ENCODE assay signal across 16 mouse cellular contexts in the genomic region with DNA sequence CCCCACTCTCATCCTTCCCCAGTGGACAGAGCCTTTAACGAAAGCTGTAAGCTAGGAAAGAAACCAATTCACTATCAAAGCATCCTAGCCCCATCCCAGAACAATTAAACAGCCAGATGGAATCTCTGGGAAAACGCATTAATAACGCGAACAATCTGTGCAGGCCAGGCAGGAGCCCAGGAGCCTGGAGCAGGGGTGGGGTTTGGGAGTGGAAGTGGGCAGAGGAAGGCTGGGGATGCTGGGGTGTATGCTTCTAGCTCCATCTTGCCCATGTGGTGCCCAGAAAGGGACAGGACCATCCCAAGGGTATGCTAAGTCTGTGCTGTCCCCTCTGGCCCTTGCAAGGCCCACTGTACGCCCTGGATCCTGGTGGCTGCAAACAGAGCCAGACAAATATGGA. TPM values are rescaled to one million over a fixed set of nuclear protein-coding genes. Genes with fewer than 3 reads are reported as not detected.
DNase-seq lines count a peak whose midpoint lies in the region; ATAC-seq and TF ChIP-seq lines count a peak whose summit lies in the region.
"Had no signal": no experiment of that assay in that cellular context is flagged by ENCODE, and none has a peak within 500 bp of the region (broad histone marks: within the 10 kb centered on the region; RNA-seq: fewer than 3 reads in every experiment).

No protein-coding gene starts in this region.

- H3K4me2 ChIP-seq in limb, embryonic 13.5 days (replicated peaks) = no peak overlapping the region
- H3K4me2 ChIP-seq in intestine, embryonic 15.5 days (replicated peaks) = peak overlapping the region; percentile 9; the same call in 1 of the 2 replicates
- H3K4me2 ChIP-seq: hindbrain, embryonic 13.5 days; lung, embryonic 14.5 days; midbrain, embryonic 13.5 days had no signal

- 0 out of 2 replicates have a peak overlapping the region, but pooled peaks have one; percentile 2 for H3K9ac ChIP-seq in limb, embryonic 13.5 days
- no peak overlapping the region for H3K9ac ChIP-seq in intestine, embryonic 15.5 days
- H3K9ac ChIP-seq: hindbrain, embryonic 13.5 days; lung, embryonic 14.5 days; midbrain, embryonic 13.5 days had no signal

- no peak overlapping the region for H3K27ac ChIP-seq in limb, embryonic 13.5 days
- no peak overlapping the region for H3K27ac ChIP-seq in limb, embryonic 10.5 days
- H3K27ac ChIP-seq in intestine, embryonic 15.5 days = peak overlapping the region; percentile 49
- no peak overlapping the region for H3K27ac ChIP-seq in gastrocnemius, adult 2 months
- H3K27ac ChIP-seq: hindbrain, embryonic 13.5 days; kidney, postnatal 0 days; midbrain, embryonic 13.5 days had no signal

- no peak for DNase-seq in limb, embryonic 10.5 days (ENCODE audit: low spot score)
- DNase-seq in brain, embryonic 14.5 days (ENCODE audit: low read depth) = peak; percentile 43
- peak; percentile 24 to 27 for DNase-seq in layer of hippocampus, postnatal 25 days (ENCODE audit: extremely low spot score in 1 of 2, low spot score in 1 of 2)
- DNase-seq in gastrocnemius, adult 2 months = no peak
- DNase-seq in lung, postnatal 14 days = no peak
- DNase-seq: cerebellum, adult 11-12 months; gastrocnemius, postnatal 10 days; left cerebral cortex, postnatal 4 days; lung, embryonic 14.5 days; right cerebral cortex, postnatal 14 days; thymus, postnatal 4 days had no signal

- intact Hi-C loops in gastrocnemius, adult 2 months (cut with DNase I) = no loop called here

- H3K9me3 ChIP-seq in limb, embryonic 13.5 days = no peaks in the 10 kb centered on the region
- H3K9me3 ChIP-seq in limb, embryonic 10.5 days (replicated peaks) = no peaks in the 10 kb centered on the region
- H3K9me3 ChIP-seq in intestine, embryonic 15.5 days = no peaks in the 10 kb centered on the region
- H3K9me3 ChIP-seq: hindbrain, embryonic 13.5 days; midbrain, embryonic 13.5 days had no signal

- ATAC-seq in limb, embryonic 13.5 days (ENCODE audit: low FRiP score, low read depth) = no peak
- ATAC-seq in intestine, embryonic 15.5 days = no peak
- ATAC-seq: midbrain, embryonic 13.5 days had no signal

- WGBS in limb, embryonic 13.5 days = 44% methylated on average over 5 of the region's 5 CpGs
- 47% methylated on average over 5 of the region's 5 CpGs for WGBS in limb, embryonic 10.5 days
- 63% methylated on average over 5 of the region's 5 CpGs for WGBS in intestine, embryonic 15.5 days

- no peak for TF ChIP-seq CTCF in brain, embryonic 14.5 days (IDR thresholded peaks at IDR 0.05; ENCODE audit: borderline replicate concordance, extremely low read depth, insufficient read depth, insufficient read length)
- no peak for TF ChIP-seq CTCF in gastrocnemius, adult 2 months (IDR thresholded peaks at IDR 0.05)

- no peak overlapping the region for H3K4me3 ChIP-seq in limb, embryonic 13.5 days
- H3K4me3 ChIP-seq in limb, embryonic 10.5 days = no peak overlapping the region
- no peak overlapping the region for H3K4me3 ChIP-seq in intestine, embryonic 15.5 days (replicated peaks)
- H3K4me3 ChIP-seq in gastrocnemius, adult 2 months = no peak overlapping the region
- H3K4me3 ChIP-seq: hindbrain, embryonic 13.5 days; midbrain, embryonic 13.5 days had no signal

- peaks cover 27% of the 10 kb centered on the region for H3K4me1 ChIP-seq in limb, embryonic 13.5 days
- H3K4me1 ChIP-seq in limb, embryonic 10.5 days = peaks cover 29% of the 10 kb centered on the region
- H3K4me1 ChIP-seq in intestine, embryonic 15.5 days (replicated peaks) = peaks cover 45% of the 10 kb centered on the region

- TF ChIP-seq POLR2A in brain, embryonic 14.5 days (IDR thresholded peaks at IDR 0.05; ENCODE audit: borderline replicate concordance, extremely low read depth, insufficient read depth, insufficient read length, poor library complexity, severe bottlenecking) = no peak

- peaks cover 86% of the 10 kb centered on the region for H3K27me3 ChIP-seq in limb, embryonic 13.5 days
- H3K27me3 ChIP-seq in limb, embryonic 10.5 days (ENCODE audit: low read depth, poor library complexity, severe bottlenecking) = peaks cover 99% of the 10 kb centered on the region
- peaks cover 26% of the 10 kb centered on the region for H3K27me3 ChIP-seq in intestine, embryonic 15.5 days (replicated peaks)

- H3K36me3 ChIP-seq in limb, embryonic 13.5 days = no peaks in the 10 kb centered on the region
- no peaks in the 10 kb centered on the region for H3K36me3 ChIP-seq in limb, embryonic 10.5 days
- no peaks in the 10 kb centered on the region for H3K36me3 ChIP-seq in intestine, embryonic 15.5 days
- H3K36me3 ChIP-seq: hindbrain, embryonic 13.5 days; midbrain, embryonic 13.5 days had no signal

RNA-seq across cellular contexts. Expression of a gene that starts 5.1 kb away (rescaled TPM):
- 2.0 and 2.2 TPM in 2 replicates for polyA plus RNA-seq in limb, embryonic 13.5 days (2015; fragmentation: Nextera tagmentation; extraction: Ambion mirVana)
- polyA plus RNA-seq in limb, embryonic 10.5 days (2016; fragmentation: Nextera tagmentation; extraction: Ambion mirVana) = 0.25 and 0.40 TPM in 2 replicates
- 2.9 and 3.1 TPM in 2 replicates for polyA plus RNA-seq in brain, embryonic 14.5 days (2012; rRNA removed)
- 13.9 and 14.1 TPM in 2 replicates for polyA plus RNA-seq in intestine, embryonic 15.5 days (2015; fragmentation: Nextera tagmentation; extraction: Ambion mirVana)
- 10 to 100 TPM; 14.2 to 20.7 TPM for total RNA-seq in layer of hippocampus, postnatal 25 days (2021)
- 1 to 10 TPM; 3.0 to 4.2 TPM for total RNA-seq in gastrocnemius, adult 2 months (2021)

Comparison
In these comparisons a context has a peak if more than half of its experiments do, and no peak if none do; other contexts are left out.
1. DNase-seq: peak in brain, embryonic 14.5 days (single experiment) and layer of hippocampus, postnatal 25 days (2 of 2); none in limb, embryonic 10.5 days (single experiment), gastrocnemius, adult 2 months (single experiment) and lung, postnatal 14 days (single experiment).